Mouse (Mus musculus): ENCODE measurements around the gene Nars2.

Nars2 gene

DNA sequence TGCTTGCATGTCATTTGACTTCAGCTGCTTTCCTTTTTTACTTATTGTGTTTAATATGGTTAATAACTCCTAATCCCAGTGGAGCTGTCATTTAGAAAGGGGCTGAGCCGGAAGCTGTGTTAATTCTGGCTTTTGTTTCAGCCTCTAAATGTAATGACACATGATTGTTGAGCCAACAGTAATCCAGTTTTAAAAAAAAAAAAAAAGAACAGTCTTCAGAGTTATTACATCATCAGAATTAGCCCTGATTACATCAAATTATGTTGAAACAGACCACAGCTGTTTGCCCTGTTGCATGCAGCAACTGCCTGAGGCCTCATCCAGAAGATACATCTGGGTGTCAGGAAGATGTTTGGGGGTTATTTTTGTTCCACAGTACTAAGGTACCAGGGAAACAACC lies 123.7 kb downstream of the Nars2 start:
- no peak for DNase-seq

DNA sequence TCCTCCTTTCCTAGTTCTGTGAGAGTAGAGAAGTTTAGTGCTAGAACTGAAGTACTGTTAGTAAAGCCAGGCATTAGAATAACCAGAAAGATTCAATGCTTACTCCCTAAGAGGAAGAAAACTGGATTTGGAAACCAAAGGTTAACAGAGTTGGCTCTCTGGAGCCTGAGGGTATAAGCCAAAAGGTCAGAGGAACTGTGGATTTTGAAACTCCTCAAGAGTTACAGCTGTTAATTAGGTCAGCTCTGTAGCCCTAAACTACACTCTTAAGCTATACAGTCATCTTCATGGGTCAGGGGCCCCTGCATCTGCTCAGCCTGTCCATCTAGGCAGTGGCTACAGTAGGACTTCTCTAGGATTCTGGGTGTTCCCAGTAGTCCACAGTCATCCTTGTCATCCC lies 125.7 kb downstream of the Nars2 start:
- DNase-seq, result no peak

DNA sequence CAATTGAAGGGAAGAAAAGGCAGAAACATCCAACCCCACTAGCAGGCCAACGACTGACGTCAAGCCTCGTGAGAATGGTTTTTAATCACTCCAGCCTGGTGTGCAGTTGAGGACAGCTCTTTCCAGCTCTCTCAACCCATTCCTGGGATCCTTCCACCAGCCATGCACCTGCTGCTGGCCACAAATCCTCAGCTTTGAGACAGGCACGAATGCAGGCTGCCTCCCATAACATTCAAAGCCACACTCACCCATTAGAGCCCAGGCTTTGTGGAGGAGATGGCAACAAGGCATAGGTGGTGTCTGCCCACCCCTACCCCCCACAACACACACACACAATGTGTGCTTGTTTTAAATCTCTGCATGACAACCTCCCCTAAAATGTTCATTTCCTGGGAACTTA lies 127.4 kb downstream of the Nars2 start:
- DNase-seq, result no peak

DNA sequence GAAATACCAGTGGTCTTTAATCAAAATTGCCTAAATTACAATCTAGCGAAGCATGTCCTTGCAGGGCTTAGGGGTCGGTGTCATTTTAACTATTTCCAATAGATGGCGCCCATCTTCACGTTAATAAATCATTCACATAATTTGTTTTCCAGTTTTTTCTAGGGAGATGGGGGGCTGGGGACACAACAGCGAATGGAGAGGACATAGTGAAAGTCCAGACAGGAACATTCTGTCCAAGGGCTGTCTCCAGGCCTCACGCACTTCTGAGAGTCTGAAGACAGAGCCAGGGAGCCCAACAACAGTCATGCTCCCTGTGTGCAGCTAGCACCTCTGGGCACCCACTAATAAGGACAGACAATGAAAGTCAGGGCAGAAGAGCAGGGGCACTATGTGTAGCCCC lies 127.8 kb downstream of the Nars2 start:
- DNase-seq, result peak; percentile 84

DNA sequence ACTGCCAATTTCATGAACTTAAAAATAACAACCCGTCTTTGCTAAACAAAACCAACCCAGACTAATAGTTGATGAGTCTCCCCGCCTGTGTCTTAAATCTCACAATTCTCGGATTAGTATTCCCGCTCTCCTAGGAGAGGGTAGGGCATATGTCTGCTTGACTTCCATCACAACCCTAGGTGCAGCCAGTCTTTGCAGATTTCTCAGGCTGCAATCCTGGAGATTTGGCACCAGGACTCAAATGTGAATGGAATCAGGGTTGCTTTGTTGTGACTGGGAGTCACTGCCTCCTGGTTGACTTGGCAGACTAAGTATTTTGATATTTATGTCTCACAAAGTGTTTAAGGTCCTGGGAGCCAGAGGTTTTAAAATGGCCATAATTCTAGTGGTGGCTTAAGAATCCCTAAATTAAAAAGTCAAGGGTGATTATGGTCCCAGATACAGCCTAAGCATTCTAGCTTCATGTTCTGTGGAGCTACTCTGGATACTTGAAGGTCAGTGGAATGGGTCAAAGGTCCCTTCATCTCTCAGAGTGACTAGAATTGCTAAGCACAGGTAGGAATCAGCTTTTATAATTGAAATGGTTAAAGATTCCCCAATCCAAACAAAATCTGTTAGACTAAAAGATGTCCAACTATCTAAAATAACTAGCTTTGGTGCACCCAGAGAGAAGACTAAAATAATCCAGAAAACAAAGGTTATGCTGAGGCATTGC lies 128.5 kb downstream of the Nars2 start:
- DNase-seq, result no peak

DNA sequence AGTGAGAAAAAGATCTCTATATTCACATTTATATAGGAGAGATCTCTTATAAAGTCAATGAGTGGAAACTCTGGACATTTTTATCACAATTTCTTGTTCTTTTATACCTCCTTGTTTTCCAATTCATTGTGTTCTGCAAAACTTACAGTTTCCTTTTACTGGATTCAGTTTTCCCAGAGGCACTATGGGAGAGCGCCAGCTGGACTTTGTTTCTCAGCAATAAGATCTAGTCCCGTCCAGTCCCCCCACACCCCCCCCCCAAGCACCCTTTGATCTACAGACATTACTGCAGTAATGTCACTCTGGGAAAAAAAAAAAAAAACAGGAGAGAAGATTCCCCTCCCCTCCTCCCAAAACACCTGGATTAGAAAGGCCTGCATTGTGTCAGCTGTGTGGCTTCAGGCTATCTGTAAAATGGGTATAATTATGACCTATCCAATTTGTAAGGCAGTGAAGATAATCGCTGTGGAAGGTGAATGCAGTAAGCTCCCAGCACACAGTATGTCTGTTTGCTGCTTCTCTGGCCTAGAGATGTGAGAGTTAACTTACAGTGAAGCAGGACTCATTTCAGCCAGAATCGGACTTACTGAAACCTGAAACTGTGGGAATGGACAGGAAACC lies 129.4 kb downstream of the Nars2 start:
- no peak for DNase-seq

DNA sequence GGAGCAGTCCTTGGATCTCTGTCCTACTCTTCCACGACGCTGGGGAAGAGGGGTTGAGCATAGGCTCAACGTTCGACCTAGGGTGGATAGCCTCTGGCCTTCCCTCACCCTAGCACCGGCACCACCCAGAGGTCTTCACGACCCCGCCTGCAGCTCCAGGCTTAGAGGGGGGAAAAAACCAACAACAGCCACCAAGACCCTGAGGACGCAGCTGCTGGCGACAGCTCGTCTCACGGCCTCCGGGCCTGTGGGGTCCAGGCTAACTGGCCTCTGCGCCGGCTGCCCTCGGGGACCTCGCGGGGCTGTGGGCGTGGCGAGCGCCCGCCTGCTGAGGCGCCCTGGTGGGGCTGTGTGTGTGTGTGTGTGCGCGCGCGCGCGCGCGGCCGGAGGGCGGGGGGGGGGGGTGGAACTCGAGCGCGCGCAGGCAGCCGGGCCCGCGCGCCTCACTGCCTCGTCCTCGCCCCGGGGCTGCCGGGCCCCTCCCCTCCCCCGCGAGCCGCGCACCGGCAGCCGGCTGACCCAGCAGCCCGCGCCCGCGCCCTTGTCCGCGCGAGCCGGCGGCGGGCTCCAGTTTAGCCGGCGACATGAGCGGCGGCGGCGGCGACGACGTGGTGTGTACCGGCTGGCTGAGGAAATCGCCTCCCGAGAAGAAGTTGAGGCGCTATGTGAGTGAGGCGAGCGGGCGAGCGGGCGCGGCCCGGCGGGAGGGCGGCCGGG lies 130.1 kb downstream of the Nars2 start, which contains the start of gene Gab2:
Gab2 (plus strand) TSS at position 345 of the 717 bp plus-strand sequence.
- DNase-seq, result peak; percentile 87

DNA sequence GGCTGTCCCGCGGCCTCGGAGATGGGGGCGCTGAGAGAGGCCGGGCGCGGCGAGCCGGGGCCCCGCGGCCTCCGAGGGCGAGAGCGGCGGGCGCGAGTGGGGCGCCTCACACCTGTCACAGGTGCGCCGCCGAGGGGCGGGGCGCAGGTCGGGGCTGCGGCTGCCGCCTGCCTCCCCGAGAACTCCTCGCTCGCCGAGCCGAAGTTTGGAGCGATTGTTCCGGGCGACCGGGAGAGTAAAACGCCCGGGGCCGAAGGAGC lies 130.6 kb downstream of the Nars2 start:
- DNase-seq, result no peak

DNA sequence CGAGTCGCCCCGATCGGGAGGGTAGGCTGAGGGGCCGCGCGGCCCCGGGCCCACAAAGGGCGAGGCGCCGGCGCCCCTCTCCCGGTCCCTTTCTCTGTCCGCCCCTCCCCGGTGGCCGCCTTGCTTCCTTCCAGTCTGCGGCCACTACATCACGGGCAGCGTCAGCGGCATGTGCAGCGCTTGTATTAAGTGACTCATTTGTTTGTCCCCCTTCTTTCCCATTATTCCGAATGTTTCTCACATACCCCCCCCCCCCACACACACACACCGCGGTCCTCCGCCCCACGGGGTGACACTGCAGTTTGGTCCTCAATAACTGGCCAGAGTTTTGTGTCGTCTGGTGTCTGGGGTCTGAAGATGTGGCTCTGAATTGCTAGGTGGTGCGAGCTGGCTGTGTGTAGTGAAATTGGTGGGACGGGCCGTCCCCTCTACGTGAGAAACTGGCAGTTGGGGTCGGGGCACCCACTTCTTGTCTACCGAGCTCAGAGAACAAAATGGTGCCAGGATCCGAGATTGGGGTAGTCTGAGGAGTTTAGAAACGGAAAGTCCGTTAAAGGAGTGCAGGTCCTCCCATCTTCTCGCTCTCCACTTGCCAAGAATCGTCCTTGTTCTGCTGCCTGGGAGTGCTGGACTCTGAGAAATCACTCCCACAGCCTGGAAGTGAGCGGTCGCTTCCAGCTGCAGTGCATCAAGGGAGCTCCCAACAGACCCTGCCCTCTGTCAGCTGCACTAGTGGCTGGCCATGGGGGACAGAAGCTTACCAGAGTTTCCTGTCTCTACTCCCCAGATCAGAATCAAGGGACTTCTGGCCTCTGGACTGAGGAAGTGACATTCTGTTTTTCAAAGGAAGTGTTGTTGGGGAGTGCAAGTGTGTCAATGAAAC lies 131.2 kb downstream of the Nars2 start:
- DNase-seq, result peak; percentile 86

DNA sequence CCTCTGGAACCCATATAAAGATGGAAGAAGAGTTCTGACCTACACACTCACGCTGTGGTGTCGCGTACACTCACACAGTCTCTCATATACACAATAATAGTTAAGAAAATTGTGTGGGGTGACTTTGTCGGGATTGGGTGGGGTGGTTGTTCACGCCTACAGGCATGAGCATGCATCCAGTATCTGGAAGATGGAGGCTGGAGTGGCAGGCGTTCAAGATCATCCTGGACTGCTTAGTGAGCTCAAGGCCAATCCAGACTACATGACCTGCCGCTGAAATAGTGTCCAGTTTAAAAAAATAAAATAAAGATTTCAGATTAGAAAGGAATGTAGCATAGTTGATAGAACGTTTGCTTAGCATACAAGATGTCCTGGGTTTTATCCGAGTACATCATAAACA lies 132.3 kb downstream of the Nars2 start:
- no peak for DNase-seq

DNA sequence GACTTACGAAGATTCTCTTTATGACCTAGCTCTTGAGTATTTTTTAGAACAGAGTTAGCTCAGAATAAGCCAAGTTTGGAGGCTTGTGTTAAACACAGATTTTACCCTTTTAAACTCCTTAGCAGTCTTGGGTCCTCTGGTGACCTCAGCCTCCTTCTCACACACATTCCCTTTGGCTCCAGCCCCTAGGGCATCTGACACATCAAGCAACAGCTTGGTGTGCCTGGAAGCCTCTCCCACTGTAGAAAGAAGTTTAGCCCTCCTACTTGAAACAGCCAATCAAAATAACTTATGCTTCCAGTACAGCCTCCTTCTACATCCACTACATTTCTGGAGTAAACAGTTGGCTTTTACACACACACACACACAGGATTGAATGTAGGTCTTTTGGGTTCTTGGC lies 132.9 kb downstream of the Nars2 start:
- DNase-seq, result peak; percentile 76

DNA sequence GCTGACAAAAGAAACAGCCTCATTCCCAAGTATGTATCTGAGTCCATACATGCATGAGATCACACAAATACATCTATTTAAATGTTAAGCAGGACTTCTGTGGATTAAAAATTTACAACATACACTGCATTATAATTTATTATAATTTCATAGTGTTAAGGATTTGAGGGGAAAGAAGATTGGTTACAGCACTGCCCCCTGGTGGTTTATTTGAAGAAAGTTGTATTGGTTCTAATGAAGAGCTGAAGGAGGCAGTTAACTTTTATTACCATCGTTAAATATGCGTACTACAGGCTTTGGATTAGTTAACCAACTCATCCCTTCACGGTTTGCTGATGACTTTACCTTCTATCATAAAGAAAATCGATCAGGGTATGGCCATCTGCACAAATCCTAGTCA lies 134.0 kb downstream of the Nars2 start:
- DNase-seq, result peak; percentile 43

DNA sequence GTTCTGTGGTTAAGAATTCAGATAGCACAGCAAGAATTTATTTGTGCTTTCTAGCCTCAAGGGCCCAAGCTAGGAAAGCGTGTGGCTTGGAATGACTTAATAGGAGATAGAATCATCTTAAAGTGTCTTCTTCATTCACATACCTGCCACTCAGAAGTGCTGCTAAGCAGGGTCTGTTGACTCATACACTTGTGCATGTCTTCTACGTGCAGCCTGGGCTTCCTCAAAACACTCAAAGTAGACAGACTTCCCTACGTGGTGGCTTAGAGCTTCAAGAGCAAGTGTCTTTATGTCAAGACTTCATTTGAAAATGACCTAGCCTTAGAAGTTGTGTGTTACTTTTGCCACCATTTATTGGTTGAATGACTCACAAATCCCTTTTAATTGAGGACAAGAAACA lies 142.9 kb downstream of the Nars2 start:
- DNase-seq, result no peak

DNA sequence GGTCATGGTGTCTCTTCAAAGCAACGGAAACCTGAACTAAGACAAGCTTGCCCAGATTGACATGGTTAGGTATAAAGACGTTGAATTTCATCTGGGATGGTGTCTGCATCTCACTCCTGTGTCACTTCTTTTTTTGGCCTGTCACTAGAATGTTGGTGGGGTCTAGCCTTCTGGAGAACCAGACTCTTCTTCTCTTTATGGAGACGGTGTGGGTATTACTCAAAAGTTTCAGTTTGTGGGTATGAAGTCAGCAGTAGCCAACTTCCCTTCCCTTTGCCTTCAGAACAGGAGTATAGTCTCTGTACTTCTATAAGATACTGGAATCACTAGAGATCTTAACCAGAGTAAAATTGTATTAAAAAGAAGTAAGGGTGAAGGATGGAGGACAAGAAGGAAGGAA lies 156.8 kb downstream of the Nars2 start:
- DNase-seq, result no peak
